Mouse (Mus musculus) C2C12 (cell line): ENCODE data around the gene Zbtb41. TPM values are rescaled to one million over a fixed set of nuclear protein-coding genes. Genes with fewer than 3 reads are reported as not detected.

Experiments
- H3K27me3 ChIP-seq: one replicate; pipeline ENCODE4 v1.6.1; 2011; ENCODE audit not compliant: control insufficient read depth, insufficient read depth, insufficient read length
- H3K36me3 ChIP-seq: one replicate; pipeline ENCODE4 v1.6.1; 2011; ENCODE audit not compliant: control insufficient read depth, insufficient read depth
- H3K4me3 ChIP-seq: one replicate; pipeline ENCODE4 v1.5.1; 2011; ENCODE audit warnings: mild to moderate bottlenecking, control low read depth; ENCODE audit not compliant: poor library complexity, insufficient read depth, severe bottlenecking
- H3K79me2 ChIP-seq: one replicate; pipeline ENCODE4 v1.6.1; 2011; ENCODE audit not compliant: control insufficient read depth, insufficient read depth
- H3K79me3 ChIP-seq: one replicate; pipeline ENCODE4 v1.6.1; 2011; ENCODE audit warnings: low read depth, control low read depth
- H3ac ChIP-seq: one replicate; pipeline ENCODE3; 2011; ENCODE audit warnings: low read depth; ENCODE audit not compliant: control insufficient read depth, insufficient read length
- CEBPB ChIP-seq: IDR thresholded peaks from one replicate; pipeline ENCODE4 v1.6.1; 2011; ENCODE audit warnings: low read depth, mild to moderate bottlenecking, control low read depth, moderate library complexity
- CTCF ChIP-seq: IDR thresholded peaks from one replicate; pipeline ENCODE4 v1.5.1; 2011; ENCODE audit not compliant: control insufficient read depth, insufficient read depth, insufficient read length
- FOSL1 ChIP-seq: IDR thresholded peaks from one replicate; pipeline ENCODE4 v1.8.0; 2011; ENCODE audit warnings: mild to moderate bottlenecking, low read length; ENCODE audit not compliant: poor library complexity, insufficient read depth, severe bottlenecking
- MAX ChIP-seq: IDR thresholded peaks from one replicate; pipeline ENCODE4 v1.6.1; 2011; ENCODE audit warnings: mild to moderate bottlenecking, control low read depth
- MYOD1 ChIP-seq: IDR thresholded peaks from one replicate; pipeline ENCODE4 v1.6.1; 2011; ENCODE audit warnings: low read depth; ENCODE audit not compliant: control insufficient read depth, insufficient read length
- MYOG ChIP-seq: IDR thresholded peaks from one replicate; pipeline ENCODE4 v1.6.1; 2011; ENCODE audit not compliant: control insufficient read depth, insufficient read length; ENCODE audit errors: extremely low read depth
- USF1 ChIP-seq: IDR thresholded peaks from one replicate; pipeline ENCODE4 v1.6.1; 2011; ENCODE audit warnings: low read depth, mild to moderate bottlenecking, control low read depth, moderate library complexity
- long read RNA-seq, 2 experiments: library from polyadenylated mRNA; unstranded; transcript quantifications; one replicate each; pipeline ENCODE4 v2.0.0; 2019 to 2020
- polyA plus RNA-seq: library from polyadenylated mRNA; unstranded; fragments of >200 nt; fragmentation: generic; extraction: Trizol; gene quantifications from one replicate; pipeline ENCODE4 v1.2.1, GENCODE M21; 2012; ENCODE audit warnings: missing spikeins

Gene Zbtb41
- 2.9 TPM for polyA plus RNA-seq
- long read RNA-seq, experiment 1, partial matches to known transcripts, result 1 of 8 reads
- long read RNA-seq, experiment 1, other reads (novel, unspliced or antisense), result 7 of 8 reads
- long read RNA-seq, experiment 2, full-length matches to known transcripts, result 12 of 85 reads
- long read RNA-seq, experiment 2, partial matches to known transcripts, result 8 of 85 reads
- long read RNA-seq, experiment 2, other reads (novel, unspliced or antisense), result 65 of 85 reads

DNA sequence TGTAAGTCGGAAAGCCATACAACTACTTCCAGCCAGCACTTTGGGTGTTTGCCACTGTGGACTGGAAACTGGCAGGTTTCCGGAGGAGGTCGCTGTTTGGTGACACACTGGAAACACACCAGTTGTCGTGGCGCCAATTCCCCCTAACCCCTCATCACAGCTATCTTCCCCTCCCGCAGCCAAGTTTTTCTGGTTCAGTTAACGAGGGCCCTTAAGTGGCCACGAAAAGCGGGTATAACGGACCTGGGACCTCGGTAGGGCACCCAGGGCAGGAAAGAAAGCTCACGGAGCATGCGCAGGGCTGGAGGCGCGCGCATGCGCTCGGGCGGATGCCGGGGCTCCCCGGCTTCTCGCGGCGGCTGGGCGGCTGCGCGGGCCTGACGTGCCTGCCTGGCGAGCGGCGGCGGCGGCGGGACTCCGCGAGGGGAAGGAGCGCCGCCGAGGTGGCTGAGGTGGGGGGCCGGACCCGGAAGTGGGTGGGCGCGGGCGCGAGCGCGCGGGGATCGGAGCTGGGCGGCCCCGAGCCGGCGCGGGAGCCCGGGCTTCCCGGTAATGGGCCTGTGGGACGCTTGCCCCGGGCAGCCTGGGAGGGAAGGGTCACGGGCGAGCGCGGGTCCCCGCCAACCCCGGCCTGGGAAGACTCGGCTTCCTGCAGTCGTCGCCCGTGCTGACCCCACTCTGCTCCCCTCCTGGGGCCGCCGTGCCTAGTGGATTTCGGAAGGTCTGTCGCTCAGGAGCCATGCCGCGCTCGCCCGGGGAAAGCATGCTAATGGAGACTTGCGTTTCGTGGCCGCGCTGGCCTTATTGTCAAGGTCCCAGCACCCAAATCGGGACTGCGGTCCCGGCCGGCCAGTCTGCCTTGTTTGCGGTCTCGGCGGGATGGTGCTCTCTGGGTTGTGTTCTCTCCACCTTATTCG lies at the start of gene Zbtb41:
Gene Zbtb41 (plus strand): TSS at position 414 of the 917 bp plus-strand sequence.
- H3K79me3 ChIP-seq, result peaks cover 39% of the 10 kb centered on the region
- no peaks in the 10 kb centered on the region for H3K27me3 ChIP-seq
- peaks cover 13% of the 10 kb centered on the region for H3K36me3 ChIP-seq
- peak within 1 kb of the TSS; percentile 95 for H3ac ChIP-seq
- H3K4me3 ChIP-seq, result peak within 1 kb of the TSS; percentile 89
- H3K79me2 ChIP-seq, result peaks cover 50% of the 10 kb centered on the region
- TF ChIP-seq MYOG, result no peak
- peak; percentile 48 for TF ChIP-seq CTCF
- TF ChIP-seq MAX, result peak; percentile 52

DNA sequence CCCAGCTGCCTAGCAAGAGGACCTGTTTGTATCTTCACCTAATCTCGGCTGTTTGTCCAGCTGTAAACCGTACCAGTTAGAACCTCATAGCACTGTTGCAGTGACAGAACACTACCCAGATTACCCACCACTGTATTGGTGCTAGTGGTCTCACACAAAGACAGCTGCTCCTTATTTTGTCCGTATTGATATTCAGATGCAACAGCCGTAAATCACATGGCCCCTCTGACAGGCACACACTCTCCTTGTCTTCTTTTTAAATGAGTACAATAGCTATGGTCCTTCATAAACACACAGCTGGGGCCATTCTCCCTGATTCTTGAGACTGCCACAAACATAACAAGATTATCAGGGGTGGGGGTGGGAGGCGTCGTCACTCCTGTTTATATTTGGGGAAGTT lies 46.2 kb upstream of the Zbtb41 start:
- no peaks in the 10 kb centered on the region for H3K79me3 ChIP-seq
- H3K27me3 ChIP-seq, result no peaks in the 10 kb centered on the region
- H3K79me2 ChIP-seq, result no peaks in the 10 kb centered on the region
- no peaks in the 10 kb centered on the region for H3K36me3 ChIP-seq
- no peak for TF ChIP-seq FOSL1
- TF ChIP-seq MYOD1, result no peak
- no peak for TF ChIP-seq CTCF
- TF ChIP-seq CEBPB, result no peak
- TF ChIP-seq USF1, result no peak
- TF ChIP-seq MYOG, result no peak
- TF ChIP-seq MAX, result no peak
- H3K4me3 ChIP-seq, result no peak overlapping the region
- no peak overlapping the region for H3ac ChIP-seq

DNA sequence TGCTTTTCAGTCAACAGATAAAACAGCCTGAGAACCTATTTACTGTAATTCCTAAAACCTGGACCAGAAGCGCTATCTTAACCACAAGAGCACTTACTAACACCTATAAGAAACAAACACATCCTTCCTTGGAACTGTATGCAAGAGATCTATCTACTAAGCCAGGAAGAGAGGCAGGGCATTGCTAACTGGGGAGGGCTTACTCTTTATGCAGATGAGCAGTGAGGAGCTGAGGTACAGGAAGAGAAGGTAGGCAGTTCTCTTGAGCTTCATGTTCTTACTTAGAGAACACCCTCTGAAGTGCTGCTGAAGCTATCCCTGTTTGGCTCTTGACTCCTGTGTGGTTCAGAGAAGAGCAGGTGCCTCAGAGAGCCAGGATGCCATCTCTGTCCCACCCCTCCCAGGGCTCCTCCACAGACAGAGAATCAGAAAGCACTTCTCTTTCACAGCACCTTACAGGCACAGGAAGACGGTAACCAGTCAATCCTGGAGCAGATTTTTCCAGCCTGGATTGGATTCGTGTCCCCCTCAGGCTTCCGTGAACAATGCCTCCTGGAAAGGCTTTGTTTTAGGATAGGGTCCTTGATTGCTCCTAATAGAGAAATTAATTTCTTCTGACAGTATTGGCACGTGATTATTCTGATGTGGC lies 45.3 kb upstream of the Zbtb41 start, which contains the start of gene Crb1:
Gene Crb1 (minus strand): TSS at position 463 of the 649 bp plus-strand sequence.
- no peak within 1 kb of the TSS for H3K4me3 ChIP-seq

DNA sequence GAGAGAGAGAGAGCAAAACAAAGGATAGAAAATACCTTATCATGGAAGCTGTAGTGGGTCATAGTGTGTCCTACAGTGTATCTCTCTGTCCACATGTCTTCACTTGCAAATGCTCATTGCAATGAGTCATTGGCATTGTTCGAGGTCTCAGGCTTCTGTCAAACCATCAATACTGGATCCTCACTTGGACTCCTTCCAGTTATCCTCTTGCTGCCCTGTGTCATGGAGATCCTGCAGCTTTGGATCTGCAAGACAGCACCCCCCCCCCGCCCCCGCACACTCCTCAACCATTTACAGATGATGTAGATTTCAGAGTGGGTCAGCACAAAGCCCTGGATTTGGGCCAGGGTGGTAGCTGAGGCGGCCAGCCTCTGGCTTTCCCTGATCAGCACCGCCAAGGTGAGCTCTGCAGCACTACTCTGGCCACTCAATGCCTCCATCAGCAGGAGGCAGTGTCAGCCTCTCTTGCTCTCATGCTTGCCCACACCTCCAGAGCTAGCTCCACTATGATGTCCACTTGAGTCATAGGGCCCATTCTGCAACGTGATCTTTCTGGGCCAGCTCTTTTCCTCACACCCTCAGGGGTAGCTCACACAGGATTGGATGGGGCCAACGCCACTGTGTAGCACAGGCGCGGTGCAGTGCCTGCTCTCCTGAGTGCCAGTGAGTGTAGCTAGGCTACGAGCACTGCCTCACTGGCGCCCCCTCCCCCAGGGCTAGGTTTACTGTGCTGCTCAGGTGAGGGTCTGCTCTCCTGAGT lies 43.0 kb upstream of the Zbtb41 start:
- Histone ChIP-seq H3K79me3 (no peaks in the 10 kb centered on the region), H3ac (no peak overlapping the region), H3K4me3 (no peak overlapping the region), H3K27me3 (no peaks in the 10 kb centered on the region), H3K79me2 (no peaks in the 10 kb centered on the region), H3K36me3 (no peaks in the 10 kb centered on the region)
- no peak for TF ChIP-seq CEBPB
- TF ChIP-seq FOSL1, result no peak
- no peak for TF ChIP-seq MYOD1
- TF ChIP-seq MYOG, result no peak
- no peak for TF ChIP-seq CTCF
- TF ChIP-seq MAX, result no peak
- TF ChIP-seq USF1, result no peak

More for the DNA sequence above, 45.3 kb upstream of the Zbtb41 start, which contains the start of gene Crb1:
- H3K27me3 ChIP-seq, result no peaks in the 10 kb centered on the region
- H3K36me3 ChIP-seq, result no peaks in the 10 kb centered on the region
- H3K79me2 ChIP-seq, result no peaks in the 10 kb centered on the region
- no peaks in the 10 kb centered on the region for H3K79me3 ChIP-seq
- no peak within 1 kb of the TSS for H3ac ChIP-seq
- TF ChIP-seq CTCF (no peak), MYOG (no peak), USF1 (no peak)

DNA sequence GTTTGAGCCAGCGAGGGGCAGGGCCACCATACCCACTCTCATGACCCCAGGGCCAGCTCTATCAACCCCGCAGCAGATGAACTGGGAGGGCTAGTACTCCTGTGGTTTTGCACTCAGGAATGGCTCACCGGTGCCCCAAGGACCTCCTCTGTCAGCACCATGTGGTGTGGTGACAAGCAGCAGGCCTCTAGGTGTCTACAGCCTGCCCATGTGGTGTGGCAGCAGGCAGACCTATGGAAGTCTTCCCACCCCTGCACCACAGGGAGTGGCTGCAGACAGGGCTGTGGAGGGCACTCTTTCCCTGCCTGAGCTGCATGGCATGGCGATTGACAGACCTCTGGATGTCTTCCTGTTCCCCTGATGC lies 42.5 kb upstream of the Zbtb41 start:
- no peaks in the 10 kb centered on the region for H3K79me2 ChIP-seq
- H3K79me3 ChIP-seq, result no peaks in the 10 kb centered on the region
- H3K27me3 ChIP-seq, result no peaks in the 10 kb centered on the region
- H3K36me3 ChIP-seq, result no peaks in the 10 kb centered on the region
- TF ChIP-seq CTCF, result no peak
- TF ChIP-seq USF1, result no peak
- H3K4me3 ChIP-seq, result no peak overlapping the region
- H3ac ChIP-seq, result no peak overlapping the region
